Mouse (Mus musculus) brain, embryonic 14.5 days (tissue): Measurements from ENCODE around the gene Higd1a. TPM values are rescaled to one million over a fixed set of nuclear protein-coding genes. Genes with fewer than 3 reads are reported as not detected.

Source experiments
- DNase-seq: peaks from one replicate; pipeline ENCODE4 v3.0.0-alpha.2; 2011; ENCODE audit warnings: low read depth
- CTCF ChIP-seq: fragments of 200-500 bp; IDR thresholded peaks from 2 replicates; pipeline ENCODE4 v1.5.1; 2012; ENCODE audit warnings: inconsistent platforms, mild to moderate bottlenecking, moderate library complexity, borderline replicate concordance; ENCODE audit not compliant: insufficient read depth, insufficient read length; ENCODE audit errors: extremely low read depth
- POLR2A ChIP-seq: fragments of 200-500 bp; IDR thresholded peaks from 2 replicates; pipeline ENCODE4 v1.6.1; 2012; ENCODE audit warnings: mild to moderate bottlenecking, inconsistent platforms, borderline replicate concordance; ENCODE audit not compliant: poor library complexity, insufficient read depth, insufficient read length, severe bottlenecking; ENCODE audit errors: extremely low read depth
- polyA plus RNA-seq: library from polyadenylated mRNA; depleted of rRNA; stranded (reverse); fragments of >200 nt; gene quantifications from 2 replicates; pipeline ENCODE4 v1.2.3, GENCODE M21; 2012; rRNA removed

Higd1a gene
- polyA plus RNA-seq, 1 experiment = 43.8 TPM

DNA sequence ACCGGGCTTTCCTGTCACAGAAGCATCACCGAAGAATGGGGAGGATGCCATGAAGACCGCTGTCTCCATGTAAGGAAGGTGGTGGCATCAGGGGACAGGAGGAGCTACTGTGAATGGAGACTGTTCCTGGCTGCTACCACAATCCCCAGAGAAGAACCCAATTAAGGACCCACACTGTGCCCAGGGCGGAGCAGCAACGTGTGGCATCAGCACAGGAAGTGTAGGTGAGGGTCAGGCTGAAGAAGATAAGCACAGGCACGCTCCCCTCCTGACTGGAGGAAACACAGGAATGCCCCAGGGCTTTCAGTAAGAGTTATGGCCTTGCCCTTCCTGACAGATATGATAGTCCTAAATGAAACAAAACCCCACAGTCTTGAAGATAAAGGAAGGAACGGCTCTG, 55.4 kb downstream of the Higd1a start:
- no peak for DNase-seq
- no peak for TF ChIP-seq POLR2A
- no peak for TF ChIP-seq CTCF

DNA sequence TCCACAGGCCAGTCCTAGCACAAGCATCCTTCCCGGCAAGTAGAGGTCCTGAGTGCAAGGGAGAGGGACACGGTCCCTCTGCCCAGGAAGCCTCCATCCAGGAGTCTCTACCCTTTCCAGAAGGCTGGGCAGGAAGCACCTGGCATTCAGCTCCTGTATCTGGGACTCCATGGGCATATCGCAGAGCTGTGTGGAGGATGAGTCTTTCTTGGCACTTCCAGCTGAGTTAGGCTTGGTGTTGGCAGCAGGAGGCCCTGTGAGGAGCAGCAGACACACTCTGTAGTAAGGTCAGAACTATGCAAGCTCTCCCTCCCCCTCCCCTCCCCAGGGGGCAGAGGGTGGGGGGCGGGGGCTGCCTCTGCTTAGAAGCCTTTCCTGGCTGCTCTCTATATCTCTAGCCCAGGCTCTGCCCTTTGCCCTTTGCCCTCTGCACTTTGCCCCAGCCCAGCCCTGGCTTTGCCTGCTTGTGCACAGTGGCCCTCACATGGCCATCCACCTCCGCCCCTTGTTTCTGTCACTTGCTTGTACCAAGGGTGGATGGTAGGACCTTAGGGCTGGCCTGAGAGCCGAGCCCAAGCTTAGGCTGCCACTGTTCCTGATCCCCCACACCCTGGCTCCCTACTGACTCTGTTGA, 59.2 kb downstream of the Higd1a start:
- DNase-seq = no peak
- TF ChIP-seq POLR2A = no peak
- no peak for TF ChIP-seq CTCF

Other genes with a start within 250 kb of the Higd1a start
- not detected in 2 replicates for gene Lyzl4, start 216.3 kb downstream of the Higd1a start, polyA plus RNA-seq
- gene Vipr1, start 215.6 kb downstream of the Higd1a start, polyA plus RNA-seq = 0.38 and 0.63 TPM in 2 replicates
- gene Sec22c, start 152.9 kb downstream of the Higd1a start, polyA plus RNA-seq = 21.2 and 25.2 TPM in 2 replicates
- gene Ss18l2, start 148.0 kb downstream of the Higd1a start, polyA plus RNA-seq = 65.3 and 71.1 TPM in 2 replicates
- 165 and 197 TPM in 2 replicates for gene Nktr, start 139.2 kb downstream of the Higd1a start, polyA plus RNA-seq
- 38.8 and 51.4 TPM in 2 replicates for gene Zfp651, start 99.0 kb downstream of the Higd1a start, polyA plus RNA-seq
- gene Klhl40, start 80.8 kb downstream of the Higd1a start, polyA plus RNA-seq = 0.55 and 0.72 TPM in 2 replicates
- 0.40 and 0.49 TPM in 2 replicates for gene Hhatl, start 65.9 kb downstream of the Higd1a start, polyA plus RNA-seq
- gene Ccdc13, start 18.9 kb downstream of the Higd1a start, polyA plus RNA-seq = 2.7 and 2.9 TPM in 2 replicates
- 2.1 TPM in 2 replicates for gene Ackr2, start 40.0 kb upstream of the Higd1a start, polyA plus RNA-seq
- not detected in 2 replicates for gene Cyp8b1, start 57.9 kb upstream of the Higd1a start, polyA plus RNA-seq
- gene Fam198a, start 92.6 kb upstream of the Higd1a start, polyA plus RNA-seq = 1.0 and 1.6 TPM in 2 replicates
- 30.2 and 31.9 TPM in 2 replicates for gene Pomgnt2, start 138.7 kb upstream of the Higd1a start, polyA plus RNA-seq